Mouse (Mus musculus): ENCODE data around the gene Rnf123. TPM values are rescaled to one million over a fixed set of nuclear protein-coding genes. Genes with fewer than 3 reads are reported as not detected.
A peak's percentile ranks its signal among the peaks of the same experiment; 100 is the strongest.

Gene Rnf123
- 32.6 and 39.5 TPM in 2 replicates for polyA plus RNA-seq (2015; fragmentation: Nextera tagmentation; extraction: Ambion mirVana)

DNA sequence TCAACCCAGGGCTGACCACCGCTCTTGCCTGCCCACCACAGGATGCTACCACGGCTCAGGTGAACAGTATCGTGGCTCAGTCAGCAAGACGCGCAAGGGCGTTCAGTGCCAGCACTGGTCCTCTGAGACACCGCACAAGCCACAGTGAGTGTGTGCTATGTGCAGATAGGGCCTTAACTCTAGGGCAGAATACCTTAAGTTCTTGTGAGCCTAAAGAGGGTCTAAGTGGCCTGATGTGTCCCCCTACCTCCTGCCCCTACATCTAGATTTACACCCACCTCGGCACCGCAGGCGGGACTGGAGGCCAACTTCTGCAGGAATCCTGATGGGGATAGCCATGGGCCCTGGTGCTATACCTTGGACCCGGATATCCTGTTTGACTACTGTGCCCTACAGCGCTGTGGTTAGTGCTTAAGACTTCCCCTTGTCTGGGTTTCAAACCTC is at the start of gene Rnf123:
Rnf123 (minus strand) TSS at position 359 of the 444 bp plus-strand sequence.
- ATAC-seq, result no peak
- H3K27me3 ChIP-seq, result peaks cover 39% of the 10 kb centered on the region
- peaks cover 14% of the 10 kb centered on the region for H3K4me1 ChIP-seq
- WGBS, result 32% methylated on average over 12 of the region's 12 CpGs
- no peak within 1 kb of the TSS for H3K4me3 ChIP-seq
- H3K36me3 ChIP-seq (ENCODE audit: poor library complexity, severe bottlenecking), result peaks cover 44% of the 10 kb centered on the region
- H3K9ac ChIP-seq, result no peak within 1 kb of the TSS
- no peaks in the 10 kb centered on the region for H3K9me3 ChIP-seq (replicated peaks)
- peak within 1 kb of the TSS; percentile 27; the same call in 1 of the 2 replicates for H3K4me2 ChIP-seq
- no peak within 1 kb of the TSS for H3K27ac ChIP-seq

DNA sequence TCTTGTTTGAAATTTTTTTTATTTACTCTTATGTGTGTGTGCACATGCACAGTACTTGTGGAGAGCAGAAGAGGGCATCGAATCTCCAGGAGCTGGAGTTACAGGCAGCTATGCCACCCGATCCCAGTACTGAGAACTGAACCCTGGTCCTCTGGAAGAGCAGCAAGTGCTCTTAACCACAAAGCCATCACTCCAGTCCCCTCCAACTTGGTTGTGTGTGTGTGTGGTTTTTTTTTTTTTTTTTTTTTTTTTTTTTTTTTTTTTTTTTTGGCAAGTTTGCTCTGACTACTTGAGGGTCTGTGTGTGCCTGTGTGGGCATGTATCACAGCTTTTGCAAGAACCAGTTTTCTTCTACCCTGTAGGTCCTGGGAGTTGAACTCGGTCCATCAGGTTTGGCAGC is 49.2 kb upstream of the Rnf123 start:
- no peaks in the 10 kb centered on the region for H3K27me3 ChIP-seq
- no peaks in the 10 kb centered on the region for H3K4me1 ChIP-seq
- H3K9ac ChIP-seq, result no peak overlapping the region
- peaks cover 4% of the 10 kb centered on the region; the same call in 1 of the 2 replicates for H3K36me3 ChIP-seq (ENCODE audit: poor library complexity, severe bottlenecking)
- WGBS, result 90% methylated on average over 3 of the region's 3 CpGs
- no peak overlapping the region for H3K27ac ChIP-seq
- ATAC-seq, result no peak
- H3K4me3 ChIP-seq, result no peak overlapping the region
- H3K4me2 ChIP-seq, result no peak overlapping the region
- no peaks in the 10 kb centered on the region for H3K9me3 ChIP-seq (replicated peaks)

DNA sequence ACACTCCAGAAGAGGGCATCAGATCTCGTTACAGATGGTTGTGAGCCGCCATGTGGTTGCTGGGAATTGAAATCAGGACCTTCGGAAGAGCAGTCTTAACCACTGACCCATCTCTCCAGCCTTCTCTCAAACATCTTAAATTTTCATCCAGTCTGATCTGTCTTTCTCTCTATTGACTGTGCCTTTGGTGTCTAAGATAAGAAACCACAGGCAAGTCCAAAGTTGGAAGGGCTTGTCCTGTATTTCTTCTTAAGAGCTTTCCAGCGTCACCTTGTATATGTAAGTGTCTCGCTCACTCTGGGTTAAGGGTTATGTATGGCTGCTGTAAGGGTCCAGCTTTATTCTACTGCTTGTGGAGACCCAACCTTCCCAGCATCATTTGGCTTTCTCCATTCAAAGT is 48.4 kb upstream of the Rnf123 start:
- Histone ChIP-seq H3K27me3 (no peaks in the 10 kb centered on the region), H3K9me3 (replicated peaks) (no peaks in the 10 kb centered on the region), H3K4me2 (no peak overlapping the region), H3K27ac (no peak overlapping the region), H3K9ac (no peak overlapping the region), H3K36me3 (ENCODE audit: poor library complexity, severe bottlenecking) (no peaks in the 10 kb centered on the region), H3K4me1 (no peaks in the 10 kb centered on the region), H3K4me3 (no peak overlapping the region)
- 90% methylated on average over 5 of the region's 5 CpGs for WGBS
- no peak for ATAC-seq

DNA sequence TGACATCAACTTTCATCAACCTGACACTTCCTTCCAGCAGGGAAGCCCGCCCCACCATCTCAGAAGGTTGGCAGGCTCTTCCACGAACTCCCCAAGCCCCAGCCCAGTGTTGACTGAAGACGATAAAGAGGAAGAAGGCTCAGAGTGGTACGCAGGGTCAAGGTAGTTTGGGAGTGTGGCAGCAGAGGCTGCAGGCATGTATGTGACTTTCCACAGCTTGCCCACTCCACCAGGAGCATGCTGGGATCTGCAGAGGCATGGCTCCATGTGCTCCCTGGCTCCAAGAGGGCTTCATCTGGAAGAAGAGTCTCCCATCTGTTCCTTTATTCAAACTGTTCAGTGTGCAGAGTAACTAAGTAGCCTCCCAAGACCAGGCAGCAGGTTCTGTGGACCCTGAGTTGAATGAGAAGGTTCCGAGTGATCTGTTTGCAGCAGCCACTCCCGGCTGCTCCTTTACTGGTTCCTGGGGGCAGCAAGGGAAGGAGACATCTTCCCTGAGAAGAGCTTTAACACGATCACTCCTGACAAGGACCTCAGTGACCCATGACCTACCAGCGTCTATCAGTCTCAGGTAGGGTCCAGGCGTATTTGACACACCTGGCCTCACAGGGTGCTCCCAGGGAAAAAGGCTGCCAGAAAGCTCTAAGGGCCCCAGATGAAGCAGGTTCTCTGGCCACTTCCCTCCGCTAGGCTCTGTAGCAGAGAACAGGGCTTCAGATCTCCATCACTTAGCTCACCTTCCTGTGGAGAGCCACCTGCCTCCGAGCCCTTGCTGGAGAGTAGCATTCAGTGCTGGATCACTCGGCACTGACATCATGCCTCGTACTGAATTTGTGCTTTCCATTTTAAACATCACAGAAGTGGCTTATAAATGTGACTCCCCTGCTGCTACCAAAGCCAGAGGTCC is 46.1 kb upstream of the Rnf123 start:
- Histone ChIP-seq H3K9me3 (replicated peaks) (no peaks in the 10 kb centered on the region), H3K36me3 (ENCODE audit: poor library complexity, severe bottlenecking) (peaks cover 13% of the 10 kb centered on the region), H3K4me1 (no peaks in the 10 kb centered on the region), H3K27me3 (no peaks in the 10 kb centered on the region), H3K27ac (no peak overlapping the region), H3K9ac (no peak overlapping the region), H3K4me3 (no peak overlapping the region), H3K4me2 (no peak overlapping the region)
- no peak for ATAC-seq
- 87% methylated on average over 13 of the region's 13 CpGs for WGBS

DNA sequence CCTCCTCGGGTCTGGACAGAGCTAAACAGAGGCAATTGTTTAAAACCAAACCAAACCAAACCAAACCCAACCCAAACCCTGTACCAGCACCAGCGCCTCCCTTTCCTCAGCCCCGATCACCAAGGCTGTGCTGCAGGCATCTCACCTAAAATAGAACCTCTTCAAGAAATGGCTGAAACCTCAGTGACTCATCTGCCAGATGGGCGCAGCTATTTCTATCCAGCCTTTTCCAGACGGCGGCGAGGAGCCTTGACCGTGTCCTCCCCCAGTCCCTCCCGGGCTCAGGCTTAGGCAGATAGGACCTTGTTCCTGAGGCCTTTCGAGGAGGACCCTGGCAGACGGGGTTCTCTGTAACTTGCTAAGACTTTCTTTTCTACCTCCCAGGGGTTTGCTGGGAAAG is 45.1 kb upstream of the Rnf123 start:
- H3K36me3 ChIP-seq (ENCODE audit: poor library complexity, severe bottlenecking), result peaks cover 13% of the 10 kb centered on the region
- no peaks in the 10 kb centered on the region for H3K27me3 ChIP-seq
- H3K9me3 ChIP-seq (replicated peaks), result no peaks in the 10 kb centered on the region
- H3K4me1 ChIP-seq, result no peaks in the 10 kb centered on the region
- 87% methylated on average over 11 of the region's 11 CpGs for WGBS
- no peak overlapping the region for H3K27ac ChIP-seq
- H3K4me2 ChIP-seq, result no peak overlapping the region
- no peak for ATAC-seq
- no peak overlapping the region for H3K9ac ChIP-seq
- no peak overlapping the region for H3K4me3 ChIP-seq

DNA sequence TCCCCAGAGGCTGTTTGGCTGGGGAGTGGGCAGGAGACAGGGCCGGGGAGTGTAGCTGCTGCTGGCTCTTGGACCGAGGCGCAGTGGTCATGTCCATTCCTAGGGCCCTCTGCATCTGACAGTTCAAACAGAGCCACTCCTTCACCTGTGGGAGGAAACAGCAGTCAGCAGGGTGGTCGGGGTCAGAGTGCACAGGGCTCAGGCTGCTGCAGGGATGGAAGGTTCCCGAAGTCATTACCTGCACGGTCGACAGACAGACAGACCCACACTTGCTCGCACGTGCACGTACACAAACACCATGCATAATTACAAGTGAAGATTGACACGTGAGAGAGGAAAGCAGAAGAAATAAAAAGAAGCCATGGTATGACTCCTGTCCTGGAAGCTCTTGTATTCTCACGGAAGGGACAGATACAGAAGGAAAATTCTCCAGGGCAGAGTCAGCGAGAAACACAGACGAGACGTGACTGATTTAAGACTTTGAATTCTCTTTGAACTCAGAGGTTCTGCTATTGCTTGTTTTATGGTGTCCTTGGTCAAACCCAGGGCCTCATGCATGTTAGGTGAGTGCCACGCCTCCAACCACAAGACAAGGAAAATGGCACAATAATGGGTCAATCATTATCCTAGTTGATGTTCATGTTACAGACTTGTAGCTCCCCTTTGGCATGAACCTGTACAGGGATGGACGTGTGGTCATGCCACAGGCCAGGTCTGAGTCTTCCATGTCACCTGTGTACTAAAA is 43.5 kb upstream of the Rnf123 start:
- Histone ChIP-seq H3K27ac (no peak overlapping the region), H3K4me2 (no peak overlapping the region), H3K4me1 (no peaks in the 10 kb centered on the region), H3K4me3 (no peak overlapping the region), H3K9ac (no peak overlapping the region), H3K36me3 (ENCODE audit: poor library complexity, severe bottlenecking) (peaks cover 13% of the 10 kb centered on the region), H3K27me3 (no peaks in the 10 kb centered on the region), H3K9me3 (replicated peaks) (no peaks in the 10 kb centered on the region)
- no peak for ATAC-seq
- 87% methylated on average over 17 of the region's 17 CpGs for WGBS

DNA sequence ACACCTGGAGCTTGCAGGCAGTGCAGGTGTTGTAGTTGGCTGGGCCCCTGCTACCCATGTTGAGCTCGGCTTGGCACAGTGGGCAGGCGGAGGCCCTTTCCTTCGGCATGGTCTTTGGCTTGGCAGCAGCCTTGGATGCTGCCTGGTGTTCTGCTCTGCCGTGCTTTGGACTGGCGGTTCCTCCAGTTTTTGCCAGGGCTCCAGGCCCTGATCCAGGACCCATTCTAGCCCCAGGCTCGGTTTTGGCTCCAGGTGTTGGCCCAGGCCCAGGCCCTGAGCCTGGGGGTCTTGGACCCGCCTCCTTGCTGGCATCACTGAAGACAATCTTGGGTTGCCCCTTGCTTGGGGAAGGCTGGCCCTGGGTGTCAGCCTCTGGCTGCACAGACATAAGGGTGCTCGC is 42.6 kb upstream of the Rnf123 start:
- Histone ChIP-seq H3K27ac (no peak overlapping the region), H3K9me3 (replicated peaks) (no peaks in the 10 kb centered on the region), H3K36me3 (ENCODE audit: poor library complexity, severe bottlenecking) (peaks cover 13% of the 10 kb centered on the region), H3K9ac (no peak overlapping the region), H3K27me3 (no peaks in the 10 kb centered on the region), H3K4me3 (no peak overlapping the region), H3K4me2 (no peak overlapping the region), H3K4me1 (no peaks in the 10 kb centered on the region)
- ATAC-seq, result no peak
- 84% methylated on average over 8 of the region's 8 CpGs for WGBS

DNA sequence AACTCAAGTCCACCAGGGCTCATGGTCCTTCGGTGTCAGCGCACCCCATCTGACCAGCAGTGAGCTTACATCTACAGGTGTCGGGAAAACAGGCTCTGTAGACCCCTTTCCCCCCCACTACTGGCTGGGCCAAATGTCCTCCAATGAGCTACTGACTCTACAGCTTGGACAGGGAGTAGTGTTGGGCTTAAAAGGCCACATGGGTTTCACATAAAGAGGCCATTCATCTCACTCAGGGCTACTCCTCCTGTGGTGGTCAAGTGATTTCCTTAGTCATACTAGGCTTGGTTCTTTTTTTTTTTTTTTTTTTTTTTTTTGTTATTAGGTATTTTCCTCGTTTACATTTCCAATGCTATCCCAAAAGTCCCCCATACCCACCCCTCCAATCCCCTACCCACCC is 40.8 kb upstream of the Rnf123 start:
- Histone ChIP-seq H3K36me3 (ENCODE audit: poor library complexity, severe bottlenecking) (peaks cover 13% of the 10 kb centered on the region), H3K4me1 (no peaks in the 10 kb centered on the region), H3K4me2 (no peak overlapping the region), H3K9me3 (replicated peaks) (no peaks in the 10 kb centered on the region), H3K4me3 (no peak overlapping the region), H3K9ac (no peak overlapping the region), H3K27ac (no peak overlapping the region), H3K27me3 (no peaks in the 10 kb centered on the region)
- 77% methylated on average over 4 of the region's 4 CpGs for WGBS
- ATAC-seq, result no peak

DNA sequence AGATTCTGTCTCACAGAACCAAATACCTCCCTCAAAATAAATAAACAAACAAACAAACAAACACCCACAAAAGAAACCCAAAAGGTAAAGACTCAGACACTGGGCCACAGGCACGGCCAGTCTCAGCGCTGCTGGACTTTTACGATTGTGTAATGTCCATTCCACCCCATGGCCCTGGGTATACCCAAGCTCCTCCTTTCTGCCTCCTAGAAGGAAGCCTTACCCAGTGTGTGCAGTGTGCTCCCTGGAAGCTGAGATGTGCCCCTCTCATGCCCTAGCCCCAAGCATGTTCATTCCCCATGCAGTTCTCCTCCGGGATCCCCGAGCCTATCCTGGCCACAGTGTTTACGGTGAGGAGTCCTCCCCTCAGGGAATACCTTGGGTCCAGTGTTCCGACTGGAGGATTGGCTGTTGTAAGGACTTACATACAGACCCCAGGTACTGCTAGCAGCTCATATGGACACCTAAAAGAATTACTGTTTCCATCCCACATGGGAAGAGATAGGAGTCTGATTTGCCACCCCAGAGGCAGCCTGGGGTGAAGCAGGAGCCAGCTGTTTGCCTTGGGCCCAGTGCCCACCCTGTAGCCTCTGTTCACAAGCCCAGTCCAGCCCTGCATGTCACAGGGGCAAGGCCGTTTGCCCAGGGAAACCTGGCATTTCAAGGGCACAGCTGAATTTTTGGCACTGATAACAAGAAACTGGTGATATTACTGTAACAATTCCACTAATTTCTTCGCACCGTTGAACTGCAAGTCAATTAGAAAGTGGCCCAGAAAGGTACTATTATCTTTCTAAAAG is 38.2 kb upstream of the Rnf123 start:
- no peak overlapping the region for H3K4me3 ChIP-seq
- H3K36me3 ChIP-seq (ENCODE audit: poor library complexity, severe bottlenecking), result peaks cover 22% of the 10 kb centered on the region
- no peak for ATAC-seq
- H3K27ac ChIP-seq, result no peak overlapping the region
- H3K9me3 ChIP-seq (replicated peaks), result no peaks in the 10 kb centered on the region
- no peak overlapping the region for H3K9ac ChIP-seq
- WGBS, result 91% methylated on average over 10 of the region's 10 CpGs
- H3K27me3 ChIP-seq, result no peaks in the 10 kb centered on the region
- H3K4me2 ChIP-seq, result no peak overlapping the region
- no peaks in the 10 kb centered on the region for H3K4me1 ChIP-seq

DNA sequence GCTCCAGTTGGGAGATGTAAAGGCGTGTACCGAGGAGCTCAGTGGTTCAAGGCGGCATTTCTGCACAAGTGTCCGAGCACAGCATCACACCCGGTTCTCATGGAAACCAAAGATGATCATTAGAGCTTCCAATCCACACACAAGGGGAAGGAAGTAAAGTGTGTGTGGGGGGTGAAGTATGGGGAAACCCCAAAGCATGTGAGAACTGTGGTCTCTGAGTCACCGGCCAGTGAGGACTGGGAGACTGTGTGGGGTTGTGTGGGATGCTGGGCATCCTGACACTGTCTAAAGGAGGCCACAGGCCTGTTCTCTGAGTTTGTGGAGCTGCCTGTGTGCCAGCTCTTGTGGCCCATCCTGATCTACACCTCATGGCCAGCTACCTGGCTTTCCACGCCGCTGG is 37.5 kb upstream of the Rnf123 start:
- H3K4me3 ChIP-seq, result no peak overlapping the region
- H3K9me3 ChIP-seq (replicated peaks), result no peaks in the 10 kb centered on the region
- no peak overlapping the region for H3K9ac ChIP-seq
- ATAC-seq, result no peak
- H3K27ac ChIP-seq, result no peak overlapping the region
- no peak overlapping the region for H3K4me2 ChIP-seq
- no peaks in the 10 kb centered on the region for H3K4me1 ChIP-seq
- WGBS, result 92% methylated on average over 8 of the region's 8 CpGs
- H3K36me3 ChIP-seq (ENCODE audit: poor library complexity, severe bottlenecking), result peaks cover 22% of the 10 kb centered on the region
- H3K27me3 ChIP-seq, result no peaks in the 10 kb centered on the region

DNA sequence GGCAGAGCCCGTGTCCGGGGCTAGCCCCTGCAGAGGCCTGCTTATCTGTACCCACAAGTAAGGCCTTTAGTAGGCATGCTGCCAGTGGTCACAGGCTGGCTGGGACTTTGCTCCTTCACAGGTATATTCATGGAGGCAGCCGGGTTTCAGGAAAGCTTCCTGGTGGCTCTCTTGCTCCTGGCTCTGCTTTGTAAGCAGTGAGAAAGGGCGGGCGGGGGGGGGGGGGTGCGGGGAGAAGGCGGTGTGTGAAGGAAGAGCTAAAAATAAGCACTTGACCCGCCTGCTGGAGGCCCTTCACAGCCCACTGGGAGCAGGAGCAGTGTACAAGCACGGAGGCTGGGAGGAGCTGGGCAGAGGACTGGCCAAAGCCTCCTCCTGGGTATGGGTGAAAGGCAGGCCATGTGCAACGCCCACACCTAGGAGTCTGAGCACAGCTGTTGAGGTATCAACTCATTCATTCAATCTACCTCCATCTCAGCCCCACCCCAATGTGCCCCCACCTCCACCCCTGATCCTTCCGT is 36.8 kb upstream of the Rnf123 start:
- H3K9me3 ChIP-seq (replicated peaks), result no peaks in the 10 kb centered on the region
- H3K27me3 ChIP-seq, result no peaks in the 10 kb centered on the region
- H3K4me1 ChIP-seq, result no peaks in the 10 kb centered on the region
- ATAC-seq, result no peak
- WGBS, result 65% methylated on average over 11 of the region's 11 CpGs
- H3K4me3 ChIP-seq, result no peak overlapping the region
- H3K27ac ChIP-seq, result no peak overlapping the region
- H3K4me2 ChIP-seq, result no peak overlapping the region
- peaks cover 24% of the 10 kb centered on the region for H3K36me3 ChIP-seq (ENCODE audit: poor library complexity, severe bottlenecking)
- no peak overlapping the region for H3K9ac ChIP-seq
